Mouse (Mus musculus) E14TG2a.4 (cell line): Measurements from ENCODE around the gene Lonp2.

Experiments used
- CTCF ChIP-seq: conservative IDR thresholded peaks from 2 replicates; pipeline ENCODE4 v1.5.1; 2014; ENCODE audit warnings: low read length
- NANOG ChIP-seq: IDR thresholded peaks from 2 replicates; pipeline ENCODE4 v1.6.1; 2014; ENCODE audit warnings: borderline replicate concordance, low read length, mixed read lengths

DNA sequence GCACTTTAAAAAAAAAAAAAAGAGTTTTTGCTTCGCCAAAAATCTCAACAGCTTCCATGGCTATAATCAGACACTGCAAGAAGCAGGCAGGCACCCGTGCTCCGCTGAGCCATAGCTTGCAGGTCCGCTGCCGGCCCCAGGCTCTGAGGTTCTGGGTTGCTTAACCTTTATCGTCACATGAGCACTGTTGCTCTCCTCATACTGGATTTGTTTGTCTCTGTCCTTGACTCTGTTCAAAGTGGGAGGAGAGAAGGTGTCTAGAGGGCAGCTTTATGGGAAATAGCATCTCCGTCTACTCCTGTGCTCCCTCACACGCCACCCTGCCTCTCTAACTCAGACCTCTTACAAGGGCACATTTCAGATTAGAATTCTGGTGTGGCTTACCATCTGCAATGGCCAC is 45.1 kb upstream of the Lonp2 start:
- TF ChIP-seq CTCF (no peak), NANOG (no peak)
